Mouse (Mus musculus) 3134 (cell line): ENCODE measurements around the gene Myo18a.
A peak's percentile ranks its signal among the peaks of the same experiment; 100 is the strongest.

ENCODE experiments used
- DNase-seq: peaks from one replicate; pipeline ENCODE4 v3.0.0-alpha.2; 2011; ENCODE audit warnings: low spot score; ENCODE audit not compliant: insufficient read length; ENCODE audit errors: extremely low read depth

Myo18a gene

GRCm38 (mm10) chr11:77770346-77770745 lies 7.3 kb downstream of the Myo18a start:
- no peak for DNase-seq

GRCm38 (mm10) chr11:77771879-77772713 lies 9.1 kb downstream of the Myo18a start:
- no peak for DNase-seq

GRCm38 (mm10) chr11:77775701-77776400 lies 12.8 kb downstream of the Myo18a start:
- no peak for DNase-seq

GRCm38 (mm10) chr11:77777436-77777835 lies 14.4 kb downstream of the Myo18a start:
- DNase-seq: no peak

GRCm38 (mm10) chr11:77777937-77778336 lies 14.9 kb downstream of the Myo18a start:
- DNase-seq: no peak

GRCm38 (mm10) chr11:77779240-77779639 lies 16.2 kb downstream of the Myo18a start:
- no peak for DNase-seq

GRCm38 (mm10) chr11:77781088-77781487 lies 18.0 kb downstream of the Myo18a start:
- DNase-seq: peak; percentile 65

- DNase-seq: no peak
Measured at GRCm38 (mm10) chr11:77782104-77782815, 19.2 kb downstream of the Myo18a start.

- DNase-seq: peak; percentile 93
Measured at GRCm38 (mm10) chr11:77783211-77783746, 20.2 kb downstream of the Myo18a start.

- DNase-seq: no peak
Measured at GRCm38 (mm10) chr11:77783747-77784646, 21.0 kb downstream of the Myo18a start.

GRCm38 (mm10) chr11:77784894-77785293 lies 21.8 kb downstream of the Myo18a start:
- no peak for DNase-seq

- no peak for DNase-seq
Measured at GRCm38 (mm10) chr11:77785396-77785767, 22.3 kb downstream of the Myo18a start.

- peak; percentile 92 for DNase-seq
Measured at GRCm38 (mm10) chr11:77785768-77786561, 22.9 kb downstream of the Myo18a start.

- DNase-seq: no peak
Measured at GRCm38 (mm10) chr11:77787707-77788106, 24.7 kb downstream of the Myo18a start, which contains the start of gene Gm10277. TSS of gene Gm10277 (minus strand) at chr11:77787747.

- no peak for DNase-seq
Measured at GRCm38 (mm10) chr11:77789512-77789911, 26.5 kb downstream of the Myo18a start.

- no peak for DNase-seq
Measured at GRCm38 (mm10) chr11:77790286-77790685, 27.2 kb downstream of the Myo18a start.

GRCm38 (mm10) chr11:77791241-77791727 lies 28.2 kb downstream of the Myo18a start:
- peak; percentile 69 for DNase-seq

- DNase-seq: peak; percentile 69
Measured at GRCm38 (mm10) chr11:77791752-77792565, 28.9 kb downstream of the Myo18a start.
